Mouse (Mus musculus) left cerebral cortex, adult 8-10 months (tissue): ENCODE measurements around the gene Cherp. TPM values are rescaled to one million over a fixed set of nuclear protein-coding genes. Genes with fewer than 3 reads are reported as not detected.

Source experiments
- DNase-seq, 2 experiments: peaks; one replicate each; pipeline ENCODE4 v3.0.0; 2022; ENCODE audit warnings: low spot score in 2 of 2
- microRNA-seq, 2 experiments: library from miRNA; unstranded; fragments of <30 nt; microRNA quantifications; one replicate each; pipeline ENCODE4 v1.2.0; 2022
- total RNA-seq, 4 experiments: library from RNA; stranded (reverse); gene quantifications; 2 replicates each; pipeline ENCODE4 v1.2.4; 2022

Cherp gene
- total RNA-seq, 4 experiments from 2014 or later, result 63.2 to 75.2 (median 67.6) TPM

DNA sequence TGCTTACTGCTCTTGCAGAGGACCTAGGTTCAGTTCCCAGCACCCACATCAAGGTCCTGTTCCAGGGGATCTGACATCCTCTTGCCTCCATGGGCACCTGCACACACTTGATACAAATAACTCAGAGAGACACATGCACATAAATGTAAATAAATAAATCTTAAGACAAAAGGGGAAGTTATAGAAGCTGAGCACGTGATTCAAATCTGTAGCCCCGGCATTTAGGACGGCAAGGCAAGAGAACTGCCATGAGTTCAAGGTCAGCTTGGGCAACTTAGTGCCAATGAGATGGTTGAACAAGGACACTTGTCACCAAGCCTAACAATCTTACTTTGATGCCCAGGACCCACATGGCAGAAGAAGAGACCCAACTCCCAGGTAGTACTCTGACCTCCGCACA, 57.0 kb downstream of the Cherp start:
- no peak for DNase-seq

DNA sequence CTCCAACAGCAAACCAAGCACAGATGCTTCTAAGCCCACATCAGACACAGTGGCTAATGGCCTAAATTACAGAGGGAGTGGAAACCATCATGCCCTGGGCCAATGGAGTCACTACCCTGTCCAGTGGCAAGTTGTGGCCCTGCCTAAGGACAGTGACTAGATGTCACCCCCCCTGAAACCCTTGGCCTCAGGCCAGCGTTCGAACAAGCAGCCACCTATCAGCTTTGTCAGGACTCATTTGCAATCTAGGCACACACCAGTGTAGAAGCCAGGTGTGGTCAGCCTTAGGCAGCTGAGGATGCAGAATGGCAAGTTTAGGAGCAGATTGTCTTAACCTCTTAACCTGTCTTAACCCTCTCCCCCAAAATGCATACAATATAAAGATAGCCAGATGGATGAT, 59.8 kb downstream of the Cherp start:
- DNase-seq, result no peak

DNA sequence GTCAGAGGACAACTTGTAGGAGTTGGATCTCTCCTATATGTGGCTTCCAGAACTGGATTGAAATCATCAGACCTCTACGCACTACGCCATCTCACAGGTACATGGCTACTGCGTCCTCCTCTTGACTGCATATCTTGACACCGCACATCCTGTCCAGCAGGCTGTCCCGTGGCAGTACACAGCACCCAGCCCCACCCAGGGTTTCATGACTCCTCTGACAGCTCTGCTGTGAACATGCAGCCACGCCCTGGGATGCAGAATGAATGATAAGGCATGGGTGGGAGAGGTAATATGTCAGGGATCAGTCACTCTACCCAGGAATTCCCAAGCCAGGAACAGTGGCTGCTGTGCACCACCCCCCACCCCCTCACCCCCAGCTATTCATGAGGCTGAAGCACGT, 61.2 kb downstream of the Cherp start:
- no peak for DNase-seq

Small RNAs within 50 kb of the gene (microRNA-seq; reads per million reads assigned to microRNA genes)
- gene Mir7068, result 0.88 to 5.7 reads per million in 2 experiments

Other genes with a start within 250 kb of the Cherp start
- gene Ap1m1, start 235.2 kb downstream of the Cherp start, total RNA-seq, result 10 to 100 TPM; 72.0 to 83.7 (median 76.7) TPM
- 1 to 10 TPM; 5.1 to 8.2 (median 6.0) TPM for gene Gm10282, start 170.0 kb downstream of the Cherp start, total RNA-seq
- 10 to 100 TPM; 10.9 to 16.5 (median 13.2) TPM for gene Klf2, start 156.2 kb downstream of the Cherp start, total RNA-seq
- gene Eps15l1, start 53.8 kb downstream of the Cherp start, total RNA-seq, result 10 to 100 TPM; 67.1 to 72.9 (median 70.8) TPM
- gene Calr3, start 31.4 kb downstream of the Cherp start, total RNA-seq, result 1 to 10 TPM; 1.1 to 2.1 (median 1.3) TPM
- 10 to 100 TPM; 11.1 to 16.3 (median 13.3) TPM for gene 1700030K09Rik, start 31.3 kb downstream of the Cherp start, total RNA-seq
- 10 to 100 TPM; 51.8 to 54.0 (median 52.8) TPM for gene Slc35e1, start 17.4 kb upstream of the Cherp start, total RNA-seq
- gene Med26, start 73.0 kb upstream of the Cherp start, total RNA-seq, result 10 to 100 TPM in 1 of 4 experiments, 1 to 10 TPM in 3; 8.8 to 10.7 (median 9.2) TPM
- gene Smim7, start 95.9 kb upstream of the Cherp start, total RNA-seq, result 100 to 1,000 TPM; 107 to 130 (median 118) TPM
- gene Tmem38a, start 96.8 kb upstream of the Cherp start, total RNA-seq, result 100 to 1,000 TPM in 3 of 4 experiments, 10 to 100 TPM in 1; 99.3 to 108 (median 103) TPM
- 10 to 100 TPM; 36.7 to 41.7 (median 39.7) TPM for gene Nwd1, start 171.5 kb upstream of the Cherp start, total RNA-seq
- 100 to 1,000 TPM; 131 to 145 (median 136) TPM for gene Sin3b, start 248.1 kb upstream of the Cherp start, total RNA-seq